Mouse (Mus musculus) liver, embryonic 14.5 days (tissue): ENCODE measurements around the gene Lysmd2. TPM values are rescaled to one million over a fixed set of nuclear protein-coding genes. Genes with fewer than 3 reads are reported as not detected.

Experiments
- ATAC-seq: fragments of 200-750 bp; cut with Nextera tagmentation; 2 replicates; pipeline ENCODE4 v1.8.0; 2017; ENCODE audit warnings: moderate number of reproducible peaks, mild to moderate bottlenecking, moderate library complexity; ENCODE audit not compliant: insufficient read depth
- DNase-seq, 3 experiments: peaks; one replicate each; pipeline ENCODE4 v3.0.0-alpha.2; 2012 to 2013; ENCODE audit warnings: low read depth in 3 of 3, low spot score in 3 of 3
- H3K27ac ChIP-seq: fragments of 300-500 bp; sonication (generic); 2 replicates; pipeline ENCODE4 v1.5.1; 2014; ENCODE audit warnings: moderate library complexity, mild to moderate bottlenecking, control low read depth, inconsistent platforms
- H3K27me3 ChIP-seq: fragments of 300-500 bp; sonication (generic); 2 replicates; pipeline ENCODE4 v1.6.1; 2014; ENCODE audit warnings: mild to moderate bottlenecking, low read length, moderate library complexity; ENCODE audit not compliant: control insufficient read depth, insufficient read depth
- H3K36me3 ChIP-seq: fragments of 300-500 bp; sonication (generic); replicated peaks from 2 replicates; pipeline ENCODE4 v1.6.1; 2014; ENCODE audit warnings: low read depth; ENCODE audit not compliant: control insufficient read depth, insufficient read depth
- H3K4me1 ChIP-seq, 2 experiments: fragments of 200-500 bp in 1 of 2; fragments of 300-500 bp in 1 of 2; sonication (generic) in 1 of 2; replicated peaks; 2 replicates each; pipeline ENCODE4 v1.6.1; 2012 to 2014; ENCODE audit warnings: antibody characterized with exemption in 1 of 2, inconsistent platforms in 1 of 2, low read length in 1 of 2; ENCODE audit not compliant: control insufficient read depth in 2 of 2, insufficient read depth in 2 of 2
- H3K4me2 ChIP-seq: fragments of 300-500 bp; sonication (generic); 2 replicates; pipeline ENCODE4 v1.6.1; 2014; ENCODE audit warnings: low read depth, mild to moderate bottlenecking, control low read depth, moderate library complexity
- H3K4me3 ChIP-seq, 2 experiments: fragments of 200-500 bp in 1 of 2; fragments of 300-500 bp in 1 of 2; sonication (generic) in 1 of 2; 2 replicates each; pipeline ENCODE4 v1.5.1; 2012 to 2014; ENCODE audit warnings: low read depth in 2 of 2, low read length in 2 of 2, mild to moderate bottlenecking in 2 of 2, control low read depth in 1 of 2, inconsistent platforms in 1 of 2, moderate library complexity in 1 of 2; ENCODE audit not compliant: insufficient read depth in 1 of 2
- H3K9ac ChIP-seq: fragments of 300-500 bp; sonication (generic); replicated peaks from 2 replicates; pipeline ENCODE4 v1.6.1; 2014; ENCODE audit warnings: mild to moderate bottlenecking, control low read depth, moderate library complexity
- H3K9me3 ChIP-seq: fragments of 300-500 bp; sonication (generic); 2 replicates; pipeline ENCODE4 v1.6.1; 2016; ENCODE audit warnings: low read length, mixed read lengths; ENCODE audit not compliant: control insufficient read depth
- CTCF ChIP-seq: IDR thresholded peaks from 2 replicates; pipeline ENCODE4 v1.5.1; 2016; ENCODE audit warnings: antibody characterized with exemption, low read depth, control low read depth
- EP300 ChIP-seq: IDR thresholded peaks from 2 replicates; pipeline ENCODE4 v1.6.1; 2016; ENCODE audit warnings: antibody characterized with exemption, low read depth
- WGBS: fragments of 180-500 bp; shearing (Covaris S2); extraction: QIAGEN DNeasy Blood & Tissue Kit; methylation state at CpG from one replicate; pipeline ENCODE4 v1.1.7; 2014; ENCODE audit not compliant: insufficient replicate concordance; 5-methylcytosine and 5-hydroxymethylcytosine counted together
- polyA plus RNA-seq, 2 experiments: library from polyadenylated mRNA; depleted of rRNA in 1 of 2; stranded (reverse) in 1 of 2; unstranded in 1 of 2; fragments of >200 nt; fragmentation: Nextera tagmentation in 1 of 2; extraction: Ambion mirVana in 1 of 2; gene quantifications; 2 replicates each; pipeline versions ENCODE4 v1.2.1 to v1.2.3; 2012 to 2014

The Lysmd2 gene
- polyA plus RNA-seq (2012; rRNA removed) (1.0 and 1.3 TPM in 2 replicates), polyA plus RNA-seq (2014; fragmentation: Nextera tagmentation; extraction: Ambion mirVana) (2.1 and 2.8 TPM in 2 replicates)

GRCm38 (mm10) chr9:75625556-75626307, at the start of gene Lysmd2:
Gene Lysmd2, plus strand, starts transcription at chr9:75625741.
- peak within 1 kb of the TSS; percentile 58 to 60 for H3K4me3 ChIP-seq
- DNase-seq (no peak), ATAC-seq (peak; percentile 70)
- H3K36me3 ChIP-seq = no peaks in the 10 kb centered on the region
- H3K27ac ChIP-seq = no peak within 1 kb of the TSS
- TF ChIP-seq EP300 (no peak), CTCF (no peak)
- no peaks in the 10 kb centered on the region for H3K9me3 ChIP-seq
- H3K9ac ChIP-seq = no peak within 1 kb of the TSS
- no peaks in the 10 kb centered on the region for H3K4me1 ChIP-seq
- peak within 1 kb of the TSS; percentile 68 for H3K4me2 ChIP-seq
- WGBS = under 1% methylated on average over 64 of the region's 94 CpGs
- H3K27me3 ChIP-seq = peaks cover 15% of the 10 kb centered on the region

GRCm38 (mm10) chr9:75579321-75579720, 46.2 kb upstream of the Lysmd2 start:
- WGBS = 74% methylated on average over 6 of the region's 6 CpGs
- no peak for TF ChIP-seq CTCF
- TF ChIP-seq EP300 = no peak
- no peak overlapping the region for H3K27ac ChIP-seq
- no peak overlapping the region for H3K4me2 ChIP-seq
- ATAC-seq = no peak
- H3K27me3 ChIP-seq = no peaks in the 10 kb centered on the region
- H3K9me3 ChIP-seq = no peaks in the 10 kb centered on the region
- DNase-seq = no peak
- no peaks in the 10 kb centered on the region for H3K36me3 ChIP-seq
- H3K9ac ChIP-seq = no peak overlapping the region
- H3K4me3 ChIP-seq = no peak overlapping the region
- no peaks in the 10 kb centered on the region for H3K4me1 ChIP-seq

- Histone ChIP-seq H3K36me3 (no peaks in the 10 kb centered on the region), H3K4me3 (no peak overlapping the region), H3K9me3 (no peaks in the 10 kb centered on the region), H3K4me2 (no peak overlapping the region), H3K9ac (no peak overlapping the region), H3K27me3 (no peaks in the 10 kb centered on the region), H3K4me1 (no peaks in the 10 kb centered on the region), H3K27ac (no peak overlapping the region)
- WGBS = 46% methylated on average over 7 of the region's 7 CpGs
- ATAC-seq (no peak), DNase-seq (no peak)
- TF ChIP-seq CTCF (peak; percentile 66; the same call in 1 of the 2 replicates), EP300 (no peak)
Observed at GRCm38 (mm10) chr9:75581694-75582350, 43.7 kb upstream of the Lysmd2 start.

- H3K9ac ChIP-seq = no peak overlapping the region
- 65% methylated on average over 15 of the region's 15 CpGs for WGBS
- no peak for DNase-seq
- no peaks in the 10 kb centered on the region for H3K4me1 ChIP-seq
- no peaks in the 10 kb centered on the region for H3K27me3 ChIP-seq
- no peak for TF ChIP-seq CTCF
- TF ChIP-seq EP300 = no peak
- no peak overlapping the region for H3K27ac ChIP-seq
- H3K4me3 ChIP-seq = no peak overlapping the region
- H3K9me3 ChIP-seq = no peaks in the 10 kb centered on the region
- no peak overlapping the region for H3K4me2 ChIP-seq
- no peak for ATAC-seq
- H3K36me3 ChIP-seq = no peaks in the 10 kb centered on the region
Observed at GRCm38 (mm10) chr9:75589850-75590790, 35.4 kb upstream of the Lysmd2 start.
